In the genomic region with DNA sequence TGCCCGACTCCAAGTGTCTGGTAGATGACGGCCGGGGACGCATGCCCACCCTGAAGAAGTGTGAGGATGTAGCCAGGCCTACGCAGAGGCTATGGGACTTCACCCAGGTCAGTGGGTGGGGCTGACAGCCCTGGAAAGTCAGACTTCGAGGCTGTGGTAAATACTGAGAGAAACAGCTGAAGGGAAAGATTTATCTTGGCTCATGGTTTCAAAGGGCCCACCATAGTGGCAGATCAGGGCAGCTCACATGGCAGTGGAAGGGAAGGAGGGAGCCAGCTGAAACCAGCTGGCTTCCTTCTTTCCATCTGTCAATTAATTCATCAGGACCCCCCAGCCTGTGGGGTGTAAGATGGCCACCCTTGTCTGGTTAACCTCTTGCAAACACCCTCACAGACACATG, we compare ENCODE assay signal across 13 mouse cellular contexts. TPM values are rescaled to one million over a fixed set of nuclear protein-coding genes. Genes with fewer than 3 reads are reported as not detected.
DNase-seq lines count a peak whose midpoint lies in the region; TF ChIP-seq lines count a peak whose summit lies in the region.
"Had no signal": no experiment of that assay in that cellular context is flagged by ENCODE, and none has a peak within 500 bp of the region (broad histone marks: within the 10 kb centered on the region; RNA-seq: fewer than 3 reads in every experiment).

No protein-coding gene starts in this region.

- H3K4me3 ChIP-seq in myocyte, result no peak overlapping the region

- H3K4me2 ChIP-seq in myocyte (ENCODE audit: low read depth), result peak overlapping the region; percentile 38

- no peaks in the 10 kb centered on the region for H3K27me3 ChIP-seq in myocyte (ENCODE audit: control insufficient read depth, insufficient read depth, insufficient read length)

- H3K36me3 ChIP-seq in myocyte (ENCODE audit: control insufficient read depth, insufficient read depth), result no peaks in the 10 kb centered on the region
- H3K36me3 ChIP-seq: G1E had no signal

- H3ac ChIP-seq in myocyte (ENCODE audit: control insufficient read depth, insufficient read length), result no peak overlapping the region

- no peak for TF ChIP-seq POLR2A in myocyte (IDR thresholded peaks at IDR 0.05; ENCODE audit: insufficient read length, low read depth)

- no peak for DNase-seq in kidney, postnatal 14 days
- DNase-seq: adrenal gland, adult 2 months; adrenal gland, adult 8-10 months; adrenal gland, postnatal 14 days; adrenal gland, postnatal 25 days; adrenal gland, postnatal 36 days; B cell, adult 2 months; cerebellum, adult 11 months; cerebellum, adult 11-12 months; cerebellum, adult 18-20 months; cerebellum, adult 2 months had no signal

- no peaks in the 10 kb centered on the region for H3K79me2 ChIP-seq in myocyte (ENCODE audit: control insufficient read depth, insufficient read depth)

TF ChIP-seq in myocyte, 11 proteins besides CTCF, POLR2A, EP300 and RAD21:
- TF ChIP-seq CEBPB (IDR thresholded peaks at IDR 0.05; ENCODE audit: insufficient read depth, poor library complexity, severe bottlenecking) (no peak), E2F4 (IDR thresholded peaks at IDR 0.05; ENCODE audit: insufficient read depth) (no peak), REST (IDR thresholded peaks at IDR 0.05; ENCODE audit: insufficient read depth, insufficient read length) (no peak), TCF3 (IDR thresholded peaks at IDR 0.05; ENCODE audit: insufficient read length, low read depth) (no peak), USF1 (IDR thresholded peaks at IDR 0.05; ENCODE audit: low read depth) (no peak), MAX (IDR thresholded peaks at IDR 0.05; ENCODE audit: low read depth) (no peak), MYOD1 (IDR thresholded peaks at IDR 0.05; ENCODE audit: control insufficient read depth in 1 of 3, insufficient read length in 2 of 3, low read depth in 2 of 3) (peak; percentile 32 to 72 (median 64)), POLR2AphosphoS2 (IDR thresholded peaks at IDR 0.05; ENCODE audit: insufficient read length, low read depth) (no peak), SRF (IDR thresholded peaks at IDR 0.05; ENCODE audit: control insufficient read depth, insufficient read length, low read depth) (no peak), TCF12 (IDR thresholded peaks at IDR 0.05; ENCODE audit: insufficient read depth, poor library complexity, severe bottlenecking) (peak; percentile 22), MYOG (IDR thresholded peaks at IDR 0.05; ENCODE audit: control insufficient read depth in 1 of 3, insufficient read depth in 1 of 3, insufficient read length in 2 of 3, low read depth in 2 of 3) (peak in 2 of 3 experiments; percentile 51 to 75)

RNA-seq across cellular contexts. Expression of a gene that starts 34.0 kb away (rescaled TPM):
- polyA plus RNA-seq in myocyte (2012; fragmentation: generic; extraction: Trizol), result 42.5 TPM

RNA-seq across cellular contexts. Expression of a gene that starts 34.0 kb away (rescaled TPM):
- 13.9 TPM for polyA plus RNA-seq in myocyte (2012; fragmentation: generic; extraction: Trizol)
